Mouse (Mus musculus): ENCODE data around the gene Tmbim6. TPM values are rescaled to one million over a fixed set of nuclear protein-coding genes. Genes with fewer than 3 reads are reported as not detected.
"Not testable (repeated sequence)": the region's sequence is repeated elsewhere in the genome, so short reads cannot be mapped to it uniquely, and the experiment has no call there.

Tmbim6 gene
- total and polyA plus RNA-seq, 3 experiments: 207 to 334 (median 253) TPM

- DNase-seq: no peak
- intact Hi-C loops (cut with DNase I): no loop called here
- Histone ChIP-seq H3K79me2 (replicated peaks; ENCODE audit: control insufficient read depth, insufficient read depth, low read length) (0 out of 2 replicates have a peak, but pooled peaks cover 3% of the 10 kb centered on the region), H3K4me3 (no peak overlapping the region), H3K36me3 (ENCODE audit: control insufficient read depth, insufficient read depth, low read length) (no peaks in the 10 kb centered on the region), H3K27ac (peak overlapping the region; percentile 39), H3K9ac (ENCODE audit: low read depth, low read length) (no peak overlapping the region), H3K27me3 (ENCODE audit: control insufficient read depth, insufficient read depth, low read length) (no peaks in the 10 kb centered on the region), H3K4me1 (ENCODE audit: control insufficient read depth, insufficient read depth, low read length) (peaks cover 8% of the 10 kb centered on the region)
- TF ChIP-seq CTCF (IDR thresholded peaks at IDR 0.05) (no peak), EP300 (IDR thresholded peaks at IDR 0.05; ENCODE audit: insufficient read depth, low read depth, low read length) (no peak), POLR2A (IDR thresholded peaks at IDR 0.05; ENCODE audit: insufficient read depth, low read depth, low read length) (no peak)
- 42% methylated on average over 8 of the region's 8 CpGs for WGBS
These were observed 48.3 kb downstream of the Tmbim6 start for GRCm38 (mm10) chr15:99440816-99441457.

- Histone ChIP-seq H3K27me3 (ENCODE audit: control insufficient read depth, insufficient read depth, low read length) (no peaks in the 10 kb centered on the region), H3K36me3 (ENCODE audit: control insufficient read depth, insufficient read depth, low read length) (no peaks in the 10 kb centered on the region), H3K9ac (ENCODE audit: low read depth, low read length) (no peak overlapping the region), H3K79me2 (replicated peaks; ENCODE audit: control insufficient read depth, insufficient read depth, low read length) (0 out of 2 replicates have a peak, but pooled peaks cover 3% of the 10 kb centered on the region), H3K4me1 (ENCODE audit: control insufficient read depth, insufficient read depth, low read length) (peaks cover 8% of the 10 kb centered on the region), H3K4me3 (no peak overlapping the region), H3K27ac (no peak overlapping the region)
- no peak for DNase-seq
- WGBS: 82% methylated on average over 7 of the region's 7 CpGs
- intact Hi-C loops (cut with DNase I): no loop called here
- TF ChIP-seq POLR2A (IDR thresholded peaks at IDR 0.05; ENCODE audit: insufficient read depth, low read depth, low read length) (no peak), EP300 (IDR thresholded peaks at IDR 0.05; ENCODE audit: insufficient read depth, low read depth, low read length) (no peak), CTCF (IDR thresholded peaks at IDR 0.05) (no peak)
These were observed 49.7 kb downstream of the Tmbim6 start for GRCm38 (mm10) chr15:99442358-99442757.

DNA sequence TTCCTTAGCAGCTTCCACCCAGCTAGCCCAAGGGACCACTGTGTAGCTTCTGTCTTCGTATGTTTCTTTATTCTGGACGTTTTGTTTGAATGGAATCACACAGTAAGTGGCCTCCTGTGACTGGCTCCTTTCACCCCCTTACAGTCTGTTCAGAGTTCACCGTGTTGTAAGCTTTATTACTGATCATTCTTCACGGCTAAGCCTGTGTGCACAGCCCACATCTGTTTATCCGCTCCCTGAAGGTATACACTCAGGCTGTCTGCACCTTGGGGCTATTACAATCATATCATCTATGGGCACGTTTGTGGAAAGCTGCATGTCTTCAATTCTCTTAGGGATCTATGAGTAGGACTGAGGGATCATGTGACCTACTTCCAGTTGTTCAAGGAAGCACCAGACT is 52.9 kb downstream of the Tmbim6 start:
- no peak overlapping the region for H3K4me3 ChIP-seq
- TF ChIP-seq CTCF (IDR thresholded peaks at IDR 0.05) (no peak), POLR2A (IDR thresholded peaks at IDR 0.05; ENCODE audit: insufficient read depth, low read depth, low read length) (no peak), EP300 (IDR thresholded peaks at IDR 0.05; ENCODE audit: insufficient read depth, low read depth, low read length) (no peak)
- no peak overlapping the region for H3K9ac ChIP-seq (ENCODE audit: low read depth, low read length)
- WGBS: 64% methylated on average over 6 of the region's 6 CpGs
- H3K36me3 ChIP-seq (ENCODE audit: control insufficient read depth, insufficient read depth, low read length): peaks cover 2% of the 10 kb centered on the region; the same call in 1 of the 2 replicates
- H3K27ac ChIP-seq: no peak overlapping the region
- H3K79me2 ChIP-seq (replicated peaks; ENCODE audit: control insufficient read depth, insufficient read depth, low read length): peaks cover 6% of the 10 kb centered on the region; the same call in 1 of the 2 replicates
- intact Hi-C loops (cut with DNase I): no loop called here
- DNase-seq: no peak
- H3K4me1 ChIP-seq (ENCODE audit: control insufficient read depth, insufficient read depth, low read length): peaks cover 13% of the 10 kb centered on the region
- H3K27me3 ChIP-seq (ENCODE audit: control insufficient read depth, insufficient read depth, low read length): no peaks in the 10 kb centered on the region

GRCm38 (mm10) chr15:99446136-99446535 is 53.5 kb downstream of the Tmbim6 start:
- 89% methylated on average over 10 of the region's 10 CpGs for WGBS

GRCm38 (mm10) chr15:99449131-99449750 is 56.6 kb downstream of the Tmbim6 start:
- TF ChIP-seq EP300 (IDR thresholded peaks at IDR 0.05; ENCODE audit: insufficient read depth, low read depth, low read length): no peak
- no peak for TF ChIP-seq POLR2A (IDR thresholded peaks at IDR 0.05; ENCODE audit: insufficient read depth, low read depth, low read length)
- no peak for TF ChIP-seq CTCF (IDR thresholded peaks at IDR 0.05)
- Histone ChIP-seq H3K9ac (ENCODE audit: low read depth, low read length) (no peak overlapping the region), H3K36me3 (ENCODE audit: control insufficient read depth, insufficient read depth, low read length) (peaks cover 2% of the 10 kb centered on the region; the same call in 1 of the 2 replicates), H3K4me1 (ENCODE audit: control insufficient read depth, insufficient read depth, low read length) (peaks cover 12% of the 10 kb centered on the region), H3K27ac (peak overlapping the region; percentile 32), H3K27me3 (ENCODE audit: control insufficient read depth, insufficient read depth, low read length) (no peaks in the 10 kb centered on the region), H3K4me3 (no peak overlapping the region), H3K79me2 (replicated peaks; ENCODE audit: control insufficient read depth, insufficient read depth, low read length) (peaks cover 8% of the 10 kb centered on the region; the same call in 1 of the 2 replicates)
- WGBS: 5% methylated on average over 9 of the region's 9 CpGs
- intact Hi-C loops (cut with DNase I): no loop called here
- DNase-seq: peak; percentile 67 to 77

More at GRCm38 (mm10) chr15:99446136-99446535, 53.5 kb downstream of the Tmbim6 start:
- intact Hi-C loops (cut with DNase I); H3K79me2 ChIP-seq (replicated peaks; ENCODE audit: control insufficient read depth, insufficient read depth, low read length); H3K36me3 ChIP-seq (ENCODE audit: control insufficient read depth, insufficient read depth, low read length); H3K4me3 ChIP-seq; H3K27ac ChIP-seq; H3K27me3 ChIP-seq (ENCODE audit: control insufficient read depth, insufficient read depth, low read length); H3K9ac ChIP-seq (ENCODE audit: low read depth, low read length); DNase-seq: not testable (repeated sequence)
- H3K4me1 ChIP-seq (ENCODE audit: control insufficient read depth, insufficient read depth, low read length): peaks cover 12% of the 10 kb centered on the region

GRCm38 (mm10) chr15:99449751-99450280 is 57.1 kb downstream of the Tmbim6 start:
- Histone ChIP-seq H3K4me3 (no peak overlapping the region), H3K27me3 (ENCODE audit: control insufficient read depth, insufficient read depth, low read length) (no peaks in the 10 kb centered on the region), H3K79me2 (replicated peaks; ENCODE audit: control insufficient read depth, insufficient read depth, low read length) (peaks cover 8% of the 10 kb centered on the region; the same call in 1 of the 2 replicates), H3K27ac (peak overlapping the region; percentile 32), H3K9ac (ENCODE audit: low read depth, low read length) (no peak overlapping the region), H3K4me1 (ENCODE audit: control insufficient read depth, insufficient read depth, low read length) (peaks cover 12% of the 10 kb centered on the region), H3K36me3 (ENCODE audit: control insufficient read depth, insufficient read depth, low read length) (peaks cover 2% of the 10 kb centered on the region; the same call in 1 of the 2 replicates)
- WGBS: 26% methylated on average over 8 of the region's 8 CpGs
- TF ChIP-seq CTCF (IDR thresholded peaks at IDR 0.05): no peak
- TF ChIP-seq EP300 (IDR thresholded peaks at IDR 0.05; ENCODE audit: insufficient read depth, low read depth, low read length): no peak
- no peak for TF ChIP-seq POLR2A (IDR thresholded peaks at IDR 0.05; ENCODE audit: insufficient read depth, low read depth, low read length)
- intact Hi-C loops (cut with DNase I): no loop called here
- DNase-seq: no peak
